Mouse (Mus musculus): ENCODE measurements around the gene Ackr3.

Gene Ackr3

GRCm38 (mm10) chr1:90262380-90262779 lies 58.6 kb downstream of the Ackr3 start:
- no peak for DNase-seq

Data from thymus, postnatal 25 days (tissue).